Mouse (Mus musculus) midbrain, postnatal 0 days (tissue): ENCODE data around the gene Vps11. TPM values are rescaled to one million over a fixed set of nuclear protein-coding genes. Genes with fewer than 3 reads are reported as not detected.
A peak's percentile ranks its signal among the peaks of the same experiment; 100 is the strongest.

Source experiments
- ATAC-seq: fragments of 200-750 bp; cut with Nextera tagmentation; 2 replicates; pipeline ENCODE4 v1.8.0; 2017; ENCODE audit warnings: moderate number of reproducible peaks, mild to moderate bottlenecking, moderate TSS enrichment, moderate library complexity; ENCODE audit not compliant: low FRiP score
- DNase-seq: peaks from one replicate; pipeline ENCODE4 v3.0.0-alpha.2; 2015; ENCODE audit warnings: low spot score
- H3K27ac ChIP-seq: fragments of 300-500 bp; sonication (generic); 2 replicates; pipeline ENCODE4 v1.5.1; 2014; ENCODE audit warnings: low read depth, mild to moderate bottlenecking, low read length, mixed read lengths
- H3K27me3 ChIP-seq: fragments of 300-500 bp; sonication (generic); 2 replicates; pipeline ENCODE4 v1.6.1; 2014; ENCODE audit warnings: low read length, control low read depth, mixed read lengths; ENCODE audit not compliant: insufficient read depth
- H3K36me3 ChIP-seq: fragments of 300-500 bp; sonication (generic); 2 replicates; pipeline ENCODE4 v1.6.1; 2014; ENCODE audit warnings: low read length, control low read depth, mixed read lengths; ENCODE audit not compliant: insufficient read depth
- H3K4me1 ChIP-seq: fragments of 300-500 bp; sonication (generic); 2 replicates; pipeline ENCODE4 v1.6.1; 2014; ENCODE audit warnings: mild to moderate bottlenecking, control low read depth, antibody characterized with exemption, low read length, mixed read lengths; ENCODE audit not compliant: insufficient read depth
- H3K4me2 ChIP-seq: fragments of 300-500 bp; sonication (generic); 2 replicates; pipeline ENCODE4 v1.6.1; 2014; ENCODE audit warnings: low read depth, mild to moderate bottlenecking, low read length, mixed read lengths; ENCODE audit not compliant: poor library complexity, severe bottlenecking
- H3K4me3 ChIP-seq: fragments of 300-500 bp; sonication (generic); 2 replicates; pipeline ENCODE4 v1.5.1; 2014; ENCODE audit warnings: low read depth, mild to moderate bottlenecking, low read length, moderate library complexity
- H3K9ac ChIP-seq: fragments of 300-500 bp; sonication (generic); replicated peaks from 2 replicates; pipeline ENCODE4 v1.6.1; 2014; ENCODE audit warnings: mild to moderate bottlenecking, low read length, moderate library complexity, mixed read lengths; ENCODE audit not compliant: poor library complexity, severe bottlenecking
- H3K9me3 ChIP-seq: fragments of 300-500 bp; sonication (generic); 2 replicates; pipeline ENCODE4 v1.6.1; 2016; ENCODE audit warnings: low read length, control low read depth
- CTCF ChIP-seq: IDR thresholded peaks from 2 replicates; pipeline ENCODE4 v1.5.1; 2016; ENCODE audit warnings: antibody characterized with exemption, mild to moderate bottlenecking
- WGBS: fragments of 180-500 bp; shearing (Covaris S2); extraction: QIAGEN DNeasy Blood & Tissue Kit; methylation state at CpG from one replicate; pipeline ENCODE4 v1.1.7; 2014; 5-methylcytosine and 5-hydroxymethylcytosine counted together
- polyA plus RNA-seq: library from polyadenylated mRNA; unstranded; fragments of >200 nt; fragmentation: Nextera tagmentation; extraction: Ambion mirVana; gene quantifications from 2 replicates; pipeline ENCODE4 v1.2.1, GENCODE M21; 2015
- total RNA-seq: library from RNA; depleted of rRNA; stranded (reverse); fragments of >200 nt; gene quantifications from 2 replicates; pipeline ENCODE4 v1.2.3, GENCODE M21; 2014

Vps11 gene
- total and polyA plus RNA-seq, 2 experiments from 2014 or later, result 41.5 to 42.6 TPM

DNA sequence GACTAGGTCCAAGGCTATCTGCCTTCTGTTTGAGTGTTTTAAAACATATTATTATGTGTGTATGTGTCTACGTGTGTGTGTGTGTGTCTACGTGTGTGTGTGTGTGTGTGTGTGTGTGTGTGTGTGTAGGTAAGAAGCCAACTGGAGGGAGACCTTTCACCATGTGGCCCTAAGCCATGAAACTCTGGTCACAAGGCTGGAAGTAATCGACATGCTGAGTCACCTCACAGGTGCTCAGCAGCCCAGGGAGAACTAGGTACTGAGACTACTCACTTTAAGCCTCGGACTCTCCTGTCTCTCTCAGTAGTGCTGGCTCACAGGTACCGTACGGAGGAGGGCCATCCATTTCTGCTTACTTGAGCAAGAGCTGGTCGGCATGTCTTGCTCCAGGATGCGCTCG, 14.3 kb downstream of the Vps11 start:
- Histone ChIP-seq H3K4me3 (no peak overlapping the region), H3K4me1 (0 out of 2 replicates have a peak, but pooled peaks cover 9% of the 10 kb centered on the region), H3K9me3 (no peaks in the 10 kb centered on the region), H3K27ac (no peak overlapping the region), H3K9ac (no peak overlapping the region), H3K27me3 (no peaks in the 10 kb centered on the region), H3K36me3 (peaks cover 41% of the 10 kb centered on the region), H3K4me2 (no peak overlapping the region)
- 97% methylated on average over 9 of the region's 9 CpGs for WGBS
- no peak for TF ChIP-seq CTCF
- no peak for DNase-seq
- no peak for ATAC-seq

DNA sequence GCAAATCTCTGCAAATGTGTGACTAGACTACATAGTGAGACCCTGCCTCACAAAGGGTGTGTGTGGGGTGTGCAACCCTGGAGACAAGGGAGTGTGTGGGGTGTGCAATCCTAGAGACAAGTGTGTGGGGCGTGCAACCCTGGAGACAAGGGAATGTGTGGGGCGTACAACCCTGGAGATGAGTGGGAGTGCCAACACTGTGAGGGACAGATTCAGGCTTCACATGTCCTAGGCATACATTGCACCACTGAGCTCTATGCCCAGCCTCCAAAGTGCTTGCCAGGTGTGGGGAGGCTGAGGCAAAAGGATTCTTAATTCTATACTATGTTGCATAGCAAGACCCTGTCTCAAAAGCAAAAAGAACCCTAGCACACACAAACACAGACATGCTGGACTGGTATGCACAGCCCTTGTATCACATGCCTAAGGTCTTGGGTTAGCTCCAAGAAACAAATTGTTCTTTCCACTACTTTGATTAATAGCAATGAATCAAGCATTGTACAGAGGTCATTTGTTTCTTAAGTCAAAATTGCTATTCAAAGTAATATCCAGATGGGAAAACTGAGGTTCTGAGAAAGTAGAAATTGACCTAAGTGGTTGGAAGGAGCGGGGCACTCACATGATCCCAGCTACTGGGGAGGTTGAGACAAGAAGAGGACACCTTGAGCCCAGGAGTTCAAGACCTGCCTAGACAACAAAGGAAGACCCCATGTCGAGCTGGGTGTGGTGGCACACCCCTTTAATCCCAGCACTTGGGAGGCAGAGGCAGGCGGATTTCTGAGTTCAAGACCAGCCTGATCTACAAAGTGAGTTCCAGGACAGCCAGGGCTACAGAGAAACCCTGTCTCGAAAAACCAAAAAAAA, 15.7 kb downstream of the Vps11 start:
- Histone ChIP-seq H3K27ac (no peak overlapping the region), H3K36me3 (peaks cover 32% of the 10 kb centered on the region), H3K4me2 (no peak overlapping the region), H3K9me3 (no peaks in the 10 kb centered on the region), H3K27me3 (no peaks in the 10 kb centered on the region), H3K4me1 (0 out of 2 replicates have a peak, but pooled peaks cover 9% of the 10 kb centered on the region), H3K4me3 (no peak overlapping the region), H3K9ac (no peak overlapping the region)
- WGBS, result 89% methylated on average over 6 of the region's 6 CpGs
- ATAC-seq (no peak), DNase-seq (no peak)
- TF ChIP-seq CTCF, result no peak

- no peak for TF ChIP-seq CTCF
- ATAC-seq, result peak; percentile 95
- H3K4me1 ChIP-seq, result 0 out of 2 replicates have a peak, but pooled peaks cover 9% of the 10 kb centered on the region
- H3K9ac ChIP-seq, result peak within 1 kb of the TSS; percentile 87
- DNase-seq, result peak; percentile 95
- H3K4me3 ChIP-seq, result peak within 1 kb of the TSS; percentile 73
- no peaks in the 10 kb centered on the region for H3K9me3 ChIP-seq
- H3K27ac ChIP-seq, result peak within 1 kb of the TSS; percentile 97
- 0% methylated on average over 39 of the region's 39 CpGs for WGBS
- H3K36me3 ChIP-seq, result peaks cover 24% of the 10 kb centered on the region
- peak within 1 kb of the TSS; percentile 65 for H3K4me2 ChIP-seq
- H3K27me3 ChIP-seq, result no peaks in the 10 kb centered on the region
These were observed 17.6 kb downstream of the Vps11 start, which contains the start of gene Hmbs for GRCm38 (mm10) chr9:44343781-44344421. TSS of gene Hmbs (minus strand) at chr9:44344228.

GRCm38 (mm10) chr9:44343290-44343689, 18.2 kb downstream of the Vps11 start:
- DNase-seq, result no peak
- H3K36me3 ChIP-seq, result peaks cover 21% of the 10 kb centered on the region
- peak overlapping the region; percentile 65 for H3K4me2 ChIP-seq
- peak overlapping the region; percentile 73 for H3K4me3 ChIP-seq
- H3K4me1 ChIP-seq, result 0 out of 2 replicates have a peak, but pooled peaks cover 9% of the 10 kb centered on the region
- peak overlapping the region; percentile 97 for H3K27ac ChIP-seq
- ATAC-seq, result no peak
- WGBS, result 9% methylated on average over 6 of the region's 6 CpGs
- no peak for TF ChIP-seq CTCF
- H3K9me3 ChIP-seq, result no peaks in the 10 kb centered on the region
- no peaks in the 10 kb centered on the region for H3K27me3 ChIP-seq
- H3K9ac ChIP-seq, result peak overlapping the region; percentile 87

- no peaks in the 10 kb centered on the region for H3K27me3 ChIP-seq
- 100% methylated on average over 1 of the region's 1 CpGs for WGBS
- no peak overlapping the region for H3K27ac ChIP-seq
- DNase-seq (no peak), ATAC-seq (no peak)
- 0 out of 2 replicates have a peak, but pooled peaks cover 9% of the 10 kb centered on the region for H3K4me1 ChIP-seq
- no peak for TF ChIP-seq CTCF
- no peak overlapping the region for H3K4me2 ChIP-seq
- no peak overlapping the region for H3K9ac ChIP-seq
- no peak overlapping the region for H3K4me3 ChIP-seq
- H3K9me3 ChIP-seq, result no peaks in the 10 kb centered on the region
- peaks cover 14% of the 10 kb centered on the region for H3K36me3 ChIP-seq
These were observed 18.9 kb downstream of the Vps11 start for GRCm38 (mm10) chr9:44342605-44343004.

DNA sequence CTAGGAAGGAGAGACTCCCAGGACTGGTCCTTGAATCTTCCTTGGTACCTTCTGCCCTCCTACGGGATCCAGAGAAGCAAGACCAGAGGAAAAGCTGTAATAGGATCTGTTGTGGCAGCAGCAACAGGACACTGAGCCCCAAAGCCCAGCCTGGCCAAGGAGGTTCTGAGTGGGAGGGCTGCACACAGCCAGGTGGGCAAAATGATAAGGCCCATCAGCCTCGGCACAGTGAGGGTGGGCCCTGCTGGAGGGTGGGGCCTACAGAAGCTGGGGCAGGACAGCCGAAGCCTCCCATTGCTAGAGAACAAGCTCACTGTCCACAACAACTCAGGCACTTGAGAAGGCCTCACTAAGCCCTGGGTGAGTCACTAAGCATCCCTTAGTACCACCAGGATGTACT, 19.3 kb downstream of the Vps11 start:
- no peak for TF ChIP-seq CTCF
- DNase-seq, result no peak
- Histone ChIP-seq H3K27me3 (no peaks in the 10 kb centered on the region), H3K4me2 (no peak overlapping the region), H3K36me3 (peaks cover 10% of the 10 kb centered on the region), H3K4me1 (0 out of 2 replicates have a peak, but pooled peaks cover 9% of the 10 kb centered on the region), H3K4me3 (no peak overlapping the region), H3K27ac (no peak overlapping the region), H3K9me3 (no peaks in the 10 kb centered on the region), H3K9ac (no peak overlapping the region)
- WGBS, result 88% methylated on average over 3 of the region's 3 CpGs
- ATAC-seq, result no peak
